Mouse (Mus musculus) NIH3T3 (cell line): ENCODE results near the gene Lipo3.
"Not testable (repeated sequence)": the region's sequence is repeated elsewhere in the genome, so short reads cannot be mapped to it uniquely, and the experiment has no call there.

ENCODE experiments used
- DNase-seq: peaks from one replicate; pipeline ENCODE4 v3.0.0-alpha.2; 2012; ENCODE audit warnings: low read depth

The Lipo3 gene

GRCm38 (mm10) chr19:33761287-33762086 lies at the start of gene Lipo3:
TSS of gene Lipo3 (minus strand) at chr19:33761951.
- not testable (repeated sequence) for DNase-seq

GRCm38 (mm10) chr19:33787359-33787758 lies 25.6 kb upstream of the Lipo3 start, which contains the start of gene Lipo1:
TSS of gene Lipo1 (minus strand) at chr19:33787459.
- not testable (repeated sequence) for DNase-seq

DNA sequence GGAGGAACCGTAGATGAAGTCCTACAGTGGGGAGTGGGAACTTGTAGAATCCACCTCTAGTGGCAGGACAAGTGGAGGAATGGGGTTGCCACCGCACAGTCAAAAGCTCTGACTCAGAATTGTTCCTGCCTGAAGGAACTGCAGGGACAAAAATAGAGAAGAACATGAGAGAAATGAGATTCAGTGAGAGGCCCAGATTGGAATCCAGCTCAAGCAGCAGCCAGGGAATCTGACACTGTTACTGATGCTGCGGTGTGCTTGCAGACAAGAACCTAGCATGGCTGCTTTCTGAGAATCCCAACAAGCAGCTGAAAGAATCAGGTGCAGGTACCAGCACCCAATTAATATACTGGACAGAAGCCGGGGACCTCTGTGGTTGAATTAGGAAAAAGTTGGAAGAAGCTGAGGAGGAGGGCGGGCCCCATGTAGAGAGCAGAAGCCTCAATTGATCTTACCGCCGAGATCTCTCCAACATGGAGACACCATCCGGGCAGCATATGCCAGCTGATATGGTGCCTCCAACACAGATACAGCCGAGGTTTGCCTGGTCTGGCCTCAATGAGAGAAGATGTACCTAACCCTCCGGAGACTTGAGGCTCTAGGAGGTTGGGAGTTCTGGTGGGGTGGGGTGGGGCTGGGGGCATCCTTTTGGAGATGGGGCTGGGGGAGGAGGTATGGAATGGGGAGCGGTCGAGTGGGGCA lies 25.0 kb upstream of the Lipo3 start:
- no peak for DNase-seq

- DNase-seq, result not testable (repeated sequence)
Measured at GRCm38 (mm10) chr19:33751259-33751658, 10.5 kb downstream of the Lipo3 start, which contains the start of gene Lipo2. TSS of gene Lipo2 (minus strand) at chr19:33751359.

DNA sequence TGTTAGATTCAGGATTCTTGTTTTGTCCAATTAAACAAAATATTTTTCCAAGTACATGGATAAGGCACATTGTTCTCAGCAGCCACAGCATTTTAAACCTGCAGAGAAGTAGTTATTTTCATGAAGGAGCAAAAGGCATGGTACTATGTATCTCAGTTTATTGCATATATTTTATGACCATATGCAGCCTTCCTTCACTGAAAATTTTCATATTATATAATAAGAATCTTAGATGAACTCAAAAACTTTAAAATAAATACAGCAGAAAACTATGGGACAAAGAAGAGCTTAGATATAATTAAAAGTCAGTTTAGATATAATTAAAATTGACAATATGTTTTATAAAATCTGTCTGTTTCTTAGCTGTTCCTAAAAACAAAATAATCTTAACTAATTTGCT lies 136.6 kb downstream of the Lipo3 start, which contains the start of gene Gm8978:
TSS of gene Gm8978 (minus strand) at position 101 of the 400 bp plus-strand sequence.
- not testable (repeated sequence) for DNase-seq

DNA sequence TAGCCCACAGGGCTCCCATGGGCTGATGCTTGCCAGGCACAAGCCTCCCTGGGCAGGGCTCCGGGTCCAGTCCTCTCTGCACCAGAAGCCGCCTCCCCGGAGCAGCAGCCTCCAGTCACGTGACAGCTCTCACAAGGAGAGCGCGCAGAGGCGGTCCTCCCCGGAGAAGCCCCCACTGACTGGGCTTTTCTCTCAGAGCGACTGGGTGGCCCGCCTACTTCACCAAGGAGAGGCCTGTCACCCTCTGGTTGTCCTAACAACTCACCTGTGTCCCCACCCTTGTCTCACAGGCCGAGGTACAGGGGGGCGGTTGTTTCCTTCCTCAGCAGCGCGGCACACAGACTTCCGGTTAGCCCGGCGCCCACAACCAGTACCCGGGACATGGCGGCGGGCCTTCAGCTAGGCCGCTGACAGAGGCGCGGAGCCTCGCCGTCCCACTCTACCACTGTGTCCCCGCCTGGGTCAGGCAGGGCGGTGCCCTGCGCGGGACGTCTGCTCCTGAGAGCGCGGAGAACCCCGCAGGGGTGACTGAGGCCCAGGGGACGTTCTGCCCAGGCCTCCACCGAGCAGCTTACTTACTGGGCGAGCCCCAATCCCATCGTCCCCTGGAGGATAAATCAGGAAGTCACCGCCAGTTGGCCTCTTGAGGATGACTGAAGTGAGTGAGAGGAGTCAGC lies 172.0 kb downstream of the Lipo3 start:
- DNase-seq, result not testable (repeated sequence)

DNA sequence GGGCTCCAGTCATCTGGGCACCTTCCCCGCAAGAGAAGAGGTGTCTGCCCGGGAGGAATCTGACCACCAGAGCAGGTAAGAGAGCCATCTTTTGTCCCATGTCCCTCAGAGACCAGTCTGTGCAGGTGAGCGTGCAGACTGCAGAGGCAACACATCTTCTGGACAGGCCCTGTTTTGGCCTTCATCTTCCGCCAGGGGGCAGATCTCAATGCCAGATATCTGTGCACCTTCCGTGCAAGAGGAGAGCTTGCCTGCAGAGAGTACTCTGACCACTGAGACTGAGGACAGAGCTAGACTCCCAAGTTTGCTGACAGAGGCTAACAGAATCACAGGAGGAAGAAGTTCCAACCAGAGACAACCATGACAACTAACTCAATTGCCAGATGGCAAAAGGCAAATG lies 193.2 kb downstream of the Lipo3 start:
- not testable (repeated sequence) for DNase-seq

DNA sequence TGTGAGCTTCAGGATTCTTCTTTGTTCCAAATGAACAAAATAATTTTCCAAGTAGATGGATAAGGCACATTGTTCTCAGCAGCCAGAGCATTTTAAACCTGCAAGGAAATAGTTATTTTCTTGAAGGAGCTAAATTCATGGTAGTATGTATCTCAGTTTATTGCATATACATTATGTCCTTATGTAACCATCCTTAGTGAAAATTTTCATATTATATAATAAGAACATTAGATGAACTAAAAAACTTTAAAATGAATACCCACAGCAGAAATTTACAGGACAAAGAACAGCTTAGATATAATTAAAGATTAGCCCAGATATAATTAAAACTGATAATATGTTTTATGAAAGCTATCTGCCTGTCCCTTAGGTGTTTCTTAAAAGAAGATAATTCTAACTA lies 244.1 kb downstream of the Lipo3 start, which contains the start of gene Lipo4:
TSS of gene Lipo4 (minus strand) at position 101 of the 400 bp plus-strand sequence.
- no peak for DNase-seq
